In genomic region chr14:87416755-87417690, GRCm38 (mm10) we compare ENCODE assay signal across 7 mouse cellular contexts. TPM values are rescaled to one million over a fixed set of nuclear protein-coding genes. Genes with fewer than 3 reads are reported as not detected.
DNase-seq lines count a peak whose midpoint lies in the region; ATAC-seq lines count a peak whose summit lies in the region.

No protein-coding gene starts in this region.

- ATAC-seq in hindbrain, embryonic 13.5 days (ENCODE audit: low FRiP score) = peak; percentile 80

- H3K27me3 ChIP-seq in hindbrain, embryonic 13.5 days = no peaks in the 10 kb centered on the region
- no peaks in the 10 kb centered on the region for H3K27me3 ChIP-seq in megakaryocyte, embryonic 14.5 days (replicated peaks)

- WGBS in hindbrain, embryonic 13.5 days = under 1% methylated on average over 74 of the region's 109 CpGs

- no peaks in the 10 kb centered on the region for H3K36me3 ChIP-seq in hindbrain, embryonic 13.5 days
- peaks cover 9% of the 10 kb centered on the region for H3K36me3 ChIP-seq in megakaryocyte, embryonic 14.5 days (replicated peaks; ENCODE audit: low read length)

- peak overlapping the region; percentile 99 for H3K27ac ChIP-seq in hindbrain, embryonic 13.5 days

- H3K9ac ChIP-seq in hindbrain, embryonic 13.5 days = peak overlapping the region; percentile 91

- peak overlapping the region; percentile 74 for H3K4me2 ChIP-seq in hindbrain, embryonic 13.5 days

- intact Hi-C loops in left cerebral cortex, postnatal 14 days (cut with DNase I) = loop anchor here (5.0 kb wide), 1 partner anchor 35 kb away; no protein-coding TSS in a partner anchor

- DNase-seq in adrenal gland, adult 18-20 months (ENCODE audit: low spot score in 2 of 2) = peak; percentile 65 to 71
- DNase-seq in cerebellum, postnatal 10 days = peak; percentile 65 to 66
- peak; percentile 11 to 15 for DNase-seq in frontal cortex, postnatal 25 days (ENCODE audit: low spot score in 2 of 2)
- peak; percentile 16 to 37 for DNase-seq in left cerebral cortex, postnatal 14 days (ENCODE audit: low spot score in 2 of 2)
- peak; percentile 8 to 19 for DNase-seq in right cerebral cortex, postnatal 36 days (ENCODE audit: low spot score in 2 of 2)

- H3K4me3 ChIP-seq in hindbrain, embryonic 13.5 days = peak overlapping the region; percentile 80
- H3K4me3 ChIP-seq in megakaryocyte, embryonic 14.5 days (replicated peaks) = peak overlapping the region; percentile 99

- H3K4me1 ChIP-seq in hindbrain, embryonic 13.5 days (replicated peaks) = peaks cover 27% of the 10 kb centered on the region
- peaks cover 46% of the 10 kb centered on the region for H3K4me1 ChIP-seq in megakaryocyte, embryonic 14.5 days

- no peaks in the 10 kb centered on the region for H3K9me3 ChIP-seq in hindbrain, embryonic 13.5 days
- no peaks in the 10 kb centered on the region for H3K9me3 ChIP-seq in megakaryocyte, embryonic 14.5 days

RNA-seq across cellular contexts. Expression of gene Tdrd3, which starts 0.6 kb away (rescaled TPM):
- 10 to 100 TPM; 26.6 to 34.7 TPM for total RNA-seq in adrenal gland, adult 18-20 months (2021)
- 42.1 and 45.4 TPM in 2 replicates for polyA plus RNA-seq in hindbrain, embryonic 13.5 days (2015; fragmentation: Nextera tagmentation; extraction: Ambion mirVana)
- total RNA-seq in left cerebral cortex, postnatal 14 days (2021) = 10 to 100 TPM; 23.3 to 23.8 TPM
- 2.7 TPM in 1 of 2 replicates, not detected in the other for polyA plus RNA-seq in megakaryocyte, embryonic 14.5 days (2012; ENCODE audit: insufficient read depth, low replicate concordance)

Comparison
In these comparisons a context has a peak if more than half of its experiments do, and no peak if none do; other contexts are left out.
1. Peak in every context shown above with its lines: DNase-seq, ATAC-seq, H3K4me3 ChIP-seq and H3K27ac ChIP-seq.
2. DNase-seq: peak in every context shown above with its lines; median percentile 68 in adrenal gland, adult 18-20 months; 66 in cerebellum, postnatal 10 days; 26 in left cerebral cortex, postnatal 14 days; 14 in right cerebral cortex, postnatal 36 days; 13 in frontal cortex, postnatal 25 days.